Mouse (Mus musculus) skeletal muscle tissue, adult 2 months (tissue): Measurements from ENCODE around the gene Zfand6.

Experiments used
- DNase-seq: peaks from one replicate; pipeline ENCODE4 v3.0.0-alpha.2; 2012; ENCODE audit warnings: low read depth, low spot score

The Zfand6 gene

GRCm38 (mm10) chr7:84689251-84690100 lies at the start of gene Zfand6:
Gene Zfand6 (minus strand): TSS chr7:84689959.
- DNase-seq: peak; percentile 93

- no peak for DNase-seq
These were observed 47.0 kb upstream of the Zfand6 start for GRCm38 (mm10) chr7:84736803-84737202.

GRCm38 (mm10) chr7:84733038-84733437 lies 43.3 kb upstream of the Zfand6 start:
- no peak for DNase-seq

GRCm38 (mm10) chr7:84732052-84732451 lies 42.3 kb upstream of the Zfand6 start:
- DNase-seq: no peak

GRCm38 (mm10) chr7:84731076-84731475 lies 41.3 kb upstream of the Zfand6 start:
- no peak for DNase-seq

GRCm38 (mm10) chr7:84722804-84723459 lies 33.2 kb upstream of the Zfand6 start:
- peak; percentile 1 for DNase-seq

- DNase-seq: no peak
These were observed 20.7 kb upstream of the Zfand6 start for GRCm38 (mm10) chr7:84710287-84710958.

- DNase-seq: no peak
These were observed 17.1 kb upstream of the Zfand6 start for GRCm38 (mm10) chr7:84706877-84707276.

GRCm38 (mm10) chr7:84690101-84690509 lies 346 bp upstream of the Zfand6 start:
- DNase-seq: no peak

GRCm38 (mm10) chr7:84687653-84688580 lies 1.8 kb downstream of the Zfand6 start:
- no peak for DNase-seq

- DNase-seq: no peak
These were observed 3.4 kb downstream of the Zfand6 start for GRCm38 (mm10) chr7:84686380-84686779.

- DNase-seq: no peak
These were observed 5.1 kb downstream of the Zfand6 start for GRCm38 (mm10) chr7:84684675-84685074.

GRCm38 (mm10) chr7:84681558-84681957 lies 8.2 kb downstream of the Zfand6 start:
- DNase-seq: no peak

GRCm38 (mm10) chr7:84680931-84681330 lies 8.8 kb downstream of the Zfand6 start:
- DNase-seq: no peak

- DNase-seq: no peak
These were observed 9.7 kb downstream of the Zfand6 start for GRCm38 (mm10) chr7:84680092-84680491.

- DNase-seq: peak; percentile 82
These were observed 10.5 kb downstream of the Zfand6 start for GRCm38 (mm10) chr7:84679264-84679663.

GRCm38 (mm10) chr7:84673103-84673502 lies 16.7 kb downstream of the Zfand6 start:
- no peak for DNase-seq

- peak; percentile 40 for DNase-seq
These were observed 20.1 kb downstream of the Zfand6 start for GRCm38 (mm10) chr7:84669554-84670152.

- no peak for DNase-seq
These were observed 21.8 kb downstream of the Zfand6 start for GRCm38 (mm10) chr7:84667946-84668345.

- no peak for DNase-seq
These were observed 37.0 kb downstream of the Zfand6 start for GRCm38 (mm10) chr7:84652740-84653139.

GRCm38 (mm10) chr7:84651987-84652321 lies 37.8 kb downstream of the Zfand6 start:
- no peak for DNase-seq
